In the genomic region with DNA sequence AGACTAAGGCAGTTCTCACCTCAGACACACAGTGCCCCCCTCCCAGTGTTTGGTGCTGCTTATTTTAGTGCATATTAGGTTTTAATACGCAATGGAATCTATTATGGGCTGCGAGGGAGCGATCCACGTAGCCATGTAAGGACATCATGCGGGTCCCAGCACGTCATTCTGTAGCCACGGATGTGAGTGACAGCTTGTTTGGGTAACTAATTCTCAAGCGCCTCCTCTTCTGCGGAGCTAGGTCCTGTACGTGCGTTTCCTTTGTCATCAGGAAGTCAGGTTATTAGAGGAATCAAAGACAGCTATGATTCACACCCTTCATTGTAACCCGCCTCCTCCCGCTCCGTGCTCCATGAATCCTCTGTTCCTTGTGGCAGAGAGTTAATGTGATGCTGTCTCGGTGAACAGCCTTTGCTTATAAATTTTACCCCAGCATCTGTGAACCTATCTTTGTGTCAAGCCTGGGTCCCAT, we compare ENCODE assay signal across 9 mouse cellular contexts.
DNase-seq lines count a peak whose midpoint lies in the region; ATAC-seq lines count a peak whose summit lies in the region.
"Had no signal": no experiment of that assay in that cellular context is flagged by ENCODE, and none has a peak within 500 bp of the region (broad histone marks: within the 10 kb centered on the region; RNA-seq: fewer than 3 reads in every experiment).

No protein-coding gene starts in this region.

- peak overlapping the region; percentile 70 for H3K27ac ChIP-seq in forebrain, embryonic 13.5 days
- H3K27ac ChIP-seq: stomach, embryonic 15.5 days had no signal

- peak; percentile 79 for ATAC-seq in forebrain, embryonic 13.5 days

- 50% methylated on average over 15 of the region's 15 CpGs for WGBS in forebrain, embryonic 13.5 days

- peak; percentile 37 for DNase-seq in embryo, embryonic 10 days (ENCODE audit: low spot score)
- DNase-seq in embryo, embryonic 9.5 days (ENCODE audit: extremely low spot score): no peak
- DNase-seq in layer of hippocampus, adult 8-10 months (ENCODE audit: low spot score in 2 of 2): peak; percentile 36 to 49
- DNase-seq in neural tube, embryonic 10.5 days (ENCODE audit: extremely low spot score, low spot score): peak; percentile 22
- DNase-seq in cerebellum, adult 9-11 months: no peak
- DNase-seq in heart, postnatal 10 days: no peak
- DNase-seq in lung, postnatal 36 days: no peak

- H3K9me3 ChIP-seq in forebrain, embryonic 13.5 days (replicated peaks): no peaks in the 10 kb centered on the region
- H3K9me3 ChIP-seq: stomach, embryonic 15.5 days had no signal

- no peaks in the 10 kb centered on the region for H3K27me3 ChIP-seq in forebrain, embryonic 13.5 days
- H3K27me3 ChIP-seq: stomach, embryonic 15.5 days had no signal

- intact Hi-C loops in heart, postnatal 10 days (cut with DNase I): no loop called here

- no peak overlapping the region for H3K9ac ChIP-seq in forebrain, embryonic 13.5 days
- H3K9ac ChIP-seq: stomach, embryonic 15.5 days had no signal

- H3K4me1 ChIP-seq in forebrain, embryonic 13.5 days: peaks cover 24% of the 10 kb centered on the region
- H3K4me1 ChIP-seq: stomach, embryonic 15.5 days had no signal

- H3K36me3 ChIP-seq in forebrain, embryonic 13.5 days (ENCODE audit: poor library complexity, severe bottlenecking): no peaks in the 10 kb centered on the region
- H3K36me3 ChIP-seq: stomach, embryonic 15.5 days had no signal

- H3K4me2 ChIP-seq in forebrain, embryonic 13.5 days: peak overlapping the region; percentile 32
- H3K4me2 ChIP-seq: stomach, embryonic 15.5 days had no signal

- no peak overlapping the region for H3K4me3 ChIP-seq in forebrain, embryonic 13.5 days
- H3K4me3 ChIP-seq: stomach, embryonic 15.5 days had no signal

Comparison
In these comparisons a context has a peak if more than half of its experiments do, and no peak if none do; other contexts are left out.
1. DNase-seq: peak in embryo, embryonic 10 days (single experiment), layer of hippocampus, adult 8-10 months (2 of 2) and neural tube, embryonic 10.5 days (single experiment); none in embryo, embryonic 9.5 days (single experiment), cerebellum, adult 9-11 months (single experiment), heart, postnatal 10 days (0 of 2) and lung, postnatal 36 days (single experiment).